Mouse (Mus musculus) bone marrow, adult 2 months (tissue): ENCODE results near the gene Krt8.

ENCODE experiments used
- CTCF ChIP-seq: fragments of 200-500 bp; IDR thresholded peaks from 2 replicates; pipeline ENCODE4 v1.5.1; 2011; ENCODE audit warnings: low read length, control low read depth; ENCODE audit not compliant: control insufficient read depth, insufficient read depth
- POLR2A ChIP-seq: fragments of 200-500 bp; IDR thresholded peaks from 2 replicates; pipeline ENCODE4 v1.6.1; 2011; ENCODE audit warnings: low read depth, mild to moderate bottlenecking, control low read depth, low read length, borderline replicate concordance; ENCODE audit not compliant: control insufficient read depth

- TF ChIP-seq CTCF (no peak), POLR2A (no peak)
These were observed 37.5 kb downstream of the Krt8 start for GRCm38 (mm10) chr15:101966808-101967207.
